Mouse (Mus musculus): ENCODE measurements around the gene Oaz3. TPM values are rescaled to one million over a fixed set of nuclear protein-coding genes. Genes with fewer than 3 reads are reported as not detected.

Oaz3 gene
- polyA plus RNA-seq (2017; shearing (Covaris generic)) = 1.3 TPM

GRCm38 (mm10) chr3:94443597-94443964, at the start of gene Oaz3:
Oaz3 (minus strand) TSS chr3:94443915.

GRCm38 (mm10) chr3:94480291-94480884, 36.7 kb upstream of the Oaz3 start, which contains the start of gene Riiad1:
Riiad1 (minus strand) TSS chr3:94480341.

GRCm38 (mm10) chr3:94477981-94478422, 34.3 kb upstream of the Oaz3 start, which contains the start of gene Celf3:
Celf3 (plus strand) TSS chr3:94478295.

GRCm38 (mm10) chr3:94442951-94443596, 641 bp downstream of the Oaz3 start, which contains the start of gene Mrpl9:
Mrpl9 (plus strand) TSS chr3:94443318.

GRCm38 (mm10) chr3:94413031-94413679, 30.6 kb downstream of the Oaz3 start, which contains the start of gene Tdrkh:
Tdrkh (plus strand) TSS chr3:94413273.

GRCm38 (mm10) chr3:94398217-94398616, 45.5 kb downstream of the Oaz3 start, which contains the start of gene Lingo4:
Lingo4 (plus strand) TSS chr3:94398517.

Other genes starting within 250 kb of the Oaz3 start
- not detected for gene Gm5286, start 247.2 kb downstream of the Oaz3 start, polyA plus RNA-seq (2017; shearing (Covaris generic))
- not detected for gene Gm4778, start 179.9 kb downstream of the Oaz3 start, polyA plus RNA-seq (2017; shearing (Covaris generic))
- gene Them4, start 133.8 kb downstream of the Oaz3 start, polyA plus RNA-seq (2017; shearing (Covaris generic)) = 10.4 TPM
- gene Them5, start 101.8 kb downstream of the Oaz3 start, polyA plus RNA-seq (2017; shearing (Covaris generic)) = not detected
- gene C2cd4d, start 81.5 kb downstream of the Oaz3 start, polyA plus RNA-seq (2017; shearing (Covaris generic)) = not detected
- 8.5 TPM for gene Rorc, start 71.1 kb downstream of the Oaz3 start, polyA plus RNA-seq (2017; shearing (Covaris generic))
- gene Lingo4, start 45.4 kb downstream of the Oaz3 start, polyA plus RNA-seq (2017; shearing (Covaris generic)) = 0.20 TPM
- 9.8 TPM for gene Tdrkh, start 30.6 kb downstream of the Oaz3 start, polyA plus RNA-seq (2017; shearing (Covaris generic))
- 80.7 TPM for gene Mrpl9, start 597 bp downstream of the Oaz3 start, polyA plus RNA-seq (2017; shearing (Covaris generic))
- gene Celf3, start 34.4 kb upstream of the Oaz3 start, polyA plus RNA-seq (2017; shearing (Covaris generic)) = 1.6 TPM
- not detected for gene Riiad1, start 36.4 kb upstream of the Oaz3 start, polyA plus RNA-seq (2017; shearing (Covaris generic))
- 7.9 TPM for gene Snx27, start 138.8 kb upstream of the Oaz3 start, polyA plus RNA-seq (2017; shearing (Covaris generic))
- gene Gm10972, start 199.2 kb upstream of the Oaz3 start, polyA plus RNA-seq (2017; shearing (Covaris generic)) = not detected
- gene Tuft1, start 215.0 kb upstream of the Oaz3 start, polyA plus RNA-seq (2017; shearing (Covaris generic)) = 3.9 TPM
- gene Selenbp2, start 249.6 kb upstream of the Oaz3 start, polyA plus RNA-seq (2017; shearing (Covaris generic)) = not detected

Data from CD4-positive, CD25-positive, alpha-beta regulatory T cell, adult 9 weeks (primary cell).